Mouse (Mus musculus) thymus, adult 2 months (tissue): Measurements from ENCODE around the gene Hoxd10. TPM values are rescaled to one million over a fixed set of nuclear protein-coding genes. Genes with fewer than 3 reads are reported as not detected.

Experiments used
- DNase-seq: peaks from one replicate; pipeline ENCODE4 v3.0.0; 2021
- H3K27ac ChIP-seq: fragments of 200-500 bp; 2 replicates; pipeline ENCODE4 v1.5.1; 2012; ENCODE audit warnings: low read length, control low read depth; ENCODE audit not compliant: control insufficient read depth, insufficient read depth
- H3K27me3 ChIP-seq: fragments of 200-500 bp; 2 replicates; pipeline ENCODE4 v1.6.1; 2012; ENCODE audit warnings: mild to moderate bottlenecking, low read length, moderate library complexity, mixed read lengths; ENCODE audit not compliant: control insufficient read depth, insufficient read depth
- H3K36me3 ChIP-seq: fragments of 200-500 bp; 2 replicates; pipeline ENCODE4 v1.6.1; 2012; ENCODE audit warnings: mild to moderate bottlenecking, low read length, moderate library complexity; ENCODE audit not compliant: control insufficient read depth, insufficient read depth
- H3K4me1 ChIP-seq: fragments of 200-500 bp; replicated peaks from 2 replicates; pipeline ENCODE4 v1.6.1; 2012; ENCODE audit warnings: low read length; ENCODE audit not compliant: control insufficient read depth, insufficient read depth
- H3K4me3 ChIP-seq: fragments of 200-500 bp; 2 replicates; pipeline ENCODE4 v1.5.1; 2012; ENCODE audit warnings: mild to moderate bottlenecking, low read length, control low read depth, moderate library complexity; ENCODE audit not compliant: control insufficient read depth, insufficient read depth
- CTCF ChIP-seq: fragments of 200-500 bp; IDR thresholded peaks from 2 replicates; pipeline ENCODE4 v1.5.1; 2012; ENCODE audit warnings: mild to moderate bottlenecking, control low read depth, low read length, moderate library complexity, borderline replicate concordance; ENCODE audit not compliant: control insufficient read depth, poor library complexity, insufficient read depth; ENCODE audit errors: extremely low read depth
- POLR2A ChIP-seq: fragments of 200-500 bp; IDR thresholded peaks from 2 replicates; pipeline ENCODE4 v1.6.1; 2012; ENCODE audit warnings: mild to moderate bottlenecking, low read length, control low read depth, moderate library complexity; ENCODE audit not compliant: control insufficient read depth, poor library complexity, insufficient read depth; ENCODE audit errors: extremely low read depth
- WGBS: fragments of 180-500 bp; shearing (Covaris S2); methylation state at CpG from one replicate; pipeline ENCODE4 v1.1.7; 2018; 5-methylcytosine and 5-hydroxymethylcytosine counted together
- polyA plus RNA-seq: library from polyadenylated mRNA; depleted of rRNA; stranded (reverse); fragments of >200 nt; gene quantifications from 2 replicates; pipeline ENCODE4 v1.2.3, GENCODE M21; 2012

The Hoxd10 gene
- polyA plus RNA-seq, 1 experiment = not detected

DNA sequence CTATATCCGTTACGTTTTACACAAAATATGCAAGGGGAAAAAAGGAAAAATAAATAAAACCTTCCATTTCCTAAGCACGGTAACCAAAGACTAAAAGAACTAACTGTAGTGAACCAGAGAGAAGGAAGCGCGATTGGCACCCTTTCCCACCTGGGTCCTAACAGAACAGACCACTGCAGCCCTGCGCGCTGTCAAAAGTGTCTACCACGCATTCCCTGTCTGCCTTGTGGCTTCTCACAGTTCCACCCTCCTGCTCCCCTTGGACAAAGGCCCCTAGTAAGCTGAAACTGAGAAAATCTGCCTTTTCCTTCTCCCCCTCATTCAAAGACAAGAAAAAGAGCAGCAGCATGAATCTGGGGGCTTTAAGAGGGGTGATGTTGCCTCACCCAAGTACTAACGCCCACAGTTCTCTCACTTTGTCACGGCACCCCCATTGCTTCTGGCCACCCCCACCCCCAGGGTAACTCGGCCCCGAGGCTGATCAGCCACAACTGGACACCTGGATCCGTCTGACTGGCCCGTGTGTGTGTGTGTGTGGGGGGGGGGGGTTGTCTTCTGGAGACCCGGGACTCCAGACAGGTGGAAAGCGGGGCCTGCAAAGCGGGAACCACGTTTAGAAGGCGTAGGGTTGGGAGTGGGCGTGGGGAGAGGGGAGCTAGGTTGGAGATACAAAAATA is 36.8 kb upstream of the Hoxd10 start:
- H3K27me3 ChIP-seq = peaks cover 38% of the 10 kb centered on the region
- WGBS = 21% methylated on average over 20 of the region's 20 CpGs

DNA sequence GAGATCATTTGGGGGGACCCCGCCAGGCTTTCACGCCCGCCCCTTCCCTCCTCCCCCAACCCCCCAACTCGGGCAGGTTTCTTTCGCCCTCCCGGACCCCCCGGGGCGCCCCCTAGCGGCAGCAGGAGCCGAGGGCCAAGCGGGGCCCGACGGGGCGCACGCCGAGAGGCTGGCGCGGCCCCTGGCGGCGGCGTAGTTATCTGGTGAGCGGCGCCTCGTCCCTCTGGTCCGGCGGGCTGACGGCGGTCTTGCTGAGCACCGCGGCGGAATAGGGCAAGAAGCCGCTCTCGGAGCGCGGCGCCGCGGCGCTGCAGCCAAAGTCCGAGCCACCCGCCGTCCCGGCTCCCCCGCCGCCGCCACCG is 36.3 kb upstream of the Hoxd10 start:
- H3K4me3 ChIP-seq = no peak overlapping the region
- WGBS = 7% methylated on average over 41 of the region's 47 CpGs
- TF ChIP-seq POLR2A = no peak
- no peak for TF ChIP-seq CTCF
- no peaks in the 10 kb centered on the region for H3K36me3 ChIP-seq
- no peak overlapping the region for H3K27ac ChIP-seq
- peaks cover 38% of the 10 kb centered on the region for H3K27me3 ChIP-seq
- no peaks in the 10 kb centered on the region for H3K4me1 ChIP-seq
- DNase-seq = no peak

More for the DNA sequence above, 36.8 kb upstream of the Hoxd10 start:
- H3K4me1 ChIP-seq = no peaks in the 10 kb centered on the region
- H3K27ac ChIP-seq = no peak overlapping the region
- H3K36me3 ChIP-seq = no peaks in the 10 kb centered on the region
- DNase-seq = no peak
- no peak overlapping the region for H3K4me3 ChIP-seq
- TF ChIP-seq POLR2A (no peak), CTCF (no peak)

DNA sequence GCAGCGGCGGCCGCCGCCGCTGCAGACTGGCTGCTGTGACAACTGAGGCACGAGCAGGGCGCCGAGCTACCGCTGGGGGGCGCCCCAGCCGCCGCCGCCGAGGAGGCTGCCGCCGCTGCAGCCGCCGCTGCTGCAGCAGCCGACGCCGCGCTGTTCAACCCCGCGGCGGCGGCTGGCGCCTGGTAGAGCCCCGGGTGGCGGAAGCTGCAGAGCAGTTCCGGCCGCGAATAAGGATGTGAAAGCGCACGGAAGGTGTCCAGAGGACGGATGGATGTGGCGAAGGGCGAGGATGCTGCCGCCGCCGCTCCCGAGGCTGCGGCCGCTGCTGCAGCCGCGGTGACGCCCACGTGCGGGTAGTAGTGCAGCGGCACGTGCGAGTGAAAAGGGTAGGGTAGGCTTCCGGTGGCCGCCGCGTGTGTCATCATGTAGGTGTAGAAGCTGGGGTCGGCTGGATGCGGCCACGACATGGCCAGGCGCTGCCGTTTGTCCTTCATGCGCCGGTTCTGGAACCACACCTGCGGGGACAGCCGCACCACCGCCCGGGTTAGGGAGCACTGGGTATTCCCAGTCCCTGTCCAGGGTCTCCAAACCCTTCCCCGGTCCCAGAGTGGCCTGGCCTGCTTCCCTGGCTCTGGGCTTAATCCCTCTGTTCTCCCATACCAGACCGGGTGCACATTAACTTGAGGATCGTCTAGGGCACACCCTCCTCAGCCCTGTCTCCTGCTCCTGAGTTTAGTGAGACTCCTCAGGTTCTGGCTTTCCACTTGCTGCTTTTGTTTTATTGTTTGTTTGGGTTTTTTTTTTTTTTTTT is 35.7 kb upstream of the Hoxd10 start:
- 4% methylated on average over 68 of the region's 69 CpGs for WGBS
- H3K27ac ChIP-seq = no peak overlapping the region
- H3K4me1 ChIP-seq = no peaks in the 10 kb centered on the region
- H3K36me3 ChIP-seq = no peaks in the 10 kb centered on the region
- no peak for DNase-seq
- H3K4me3 ChIP-seq = no peak overlapping the region
- peaks cover 34% of the 10 kb centered on the region for H3K27me3 ChIP-seq
- no peak for TF ChIP-seq CTCF
- TF ChIP-seq POLR2A = no peak

DNA sequence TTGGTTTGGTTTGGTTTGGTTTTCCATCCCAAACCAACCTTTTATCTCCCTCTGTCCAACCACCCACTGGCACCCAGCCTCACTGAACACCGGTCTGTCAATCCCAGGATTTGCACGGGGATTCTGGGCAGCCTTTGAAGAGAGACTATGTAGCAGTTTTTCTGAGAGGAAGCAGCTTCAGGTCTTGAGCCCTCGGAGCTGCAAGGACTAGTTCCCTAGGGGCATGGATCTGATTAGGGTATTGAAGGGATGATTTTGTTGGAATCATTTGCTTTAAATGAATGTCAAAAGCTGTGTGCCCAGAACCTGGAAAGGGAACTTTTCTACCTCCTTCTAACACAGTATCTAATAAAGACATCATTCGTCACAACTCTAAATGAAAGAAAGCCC is 35.1 kb upstream of the Hoxd10 start:
- Histone ChIP-seq H3K4me3 (no peak overlapping the region), H3K27ac (no peak overlapping the region), H3K4me1 (no peaks in the 10 kb centered on the region), H3K36me3 (no peaks in the 10 kb centered on the region), H3K27me3 (peaks cover 36% of the 10 kb centered on the region)
- TF ChIP-seq CTCF (no peak), POLR2A (no peak)
- DNase-seq = no peak
- WGBS = 12% methylated on average over 4 of the region's 4 CpGs

DNA sequence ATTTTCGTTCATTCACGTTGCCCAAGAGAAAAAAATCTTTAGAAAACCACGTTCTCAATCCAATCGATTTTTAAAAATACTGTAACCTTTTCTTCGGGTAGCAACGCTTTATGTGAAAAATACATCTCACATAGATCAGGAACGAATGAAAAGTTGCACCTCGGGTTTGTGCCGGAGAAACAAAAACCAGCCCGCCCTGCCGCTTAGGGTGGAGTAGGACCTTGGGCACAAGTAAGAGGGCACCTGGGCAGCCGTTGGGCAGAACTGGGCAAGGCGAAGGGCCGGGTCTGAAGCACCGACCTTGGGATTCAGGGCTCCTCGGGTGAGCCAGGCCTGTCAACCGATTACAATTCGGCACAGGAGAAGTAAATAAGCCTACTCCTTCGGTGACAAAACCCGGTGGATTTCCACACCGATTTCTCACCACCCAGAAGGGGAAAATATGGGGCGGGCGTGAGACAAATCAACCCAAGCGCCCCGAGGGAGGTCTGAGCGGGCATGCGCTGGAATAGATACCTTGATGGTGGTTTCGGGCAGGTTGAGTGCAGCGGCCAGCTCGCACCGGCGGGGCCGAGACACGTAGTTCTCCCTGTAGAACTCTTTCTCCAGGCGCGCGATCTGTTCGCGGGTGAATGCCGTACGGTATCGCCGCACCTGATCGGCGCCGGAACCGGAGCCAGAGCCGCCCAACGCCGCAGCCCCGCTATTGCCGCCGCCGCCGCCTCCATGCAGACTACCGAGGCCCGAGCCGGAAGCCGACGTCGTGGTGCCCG is 34.3 kb upstream of the Hoxd10 start:
- TF ChIP-seq POLR2A (no peak), CTCF (no peak)
- Histone ChIP-seq H3K4me1 (no peaks in the 10 kb centered on the region), H3K4me3 (no peak overlapping the region), H3K27me3 (peaks cover 40% of the 10 kb centered on the region), H3K36me3 (no peaks in the 10 kb centered on the region), H3K27ac (no peak overlapping the region)
- no peak for DNase-seq
- WGBS = 5% methylated on average over 62 of the region's 62 CpGs

DNA sequence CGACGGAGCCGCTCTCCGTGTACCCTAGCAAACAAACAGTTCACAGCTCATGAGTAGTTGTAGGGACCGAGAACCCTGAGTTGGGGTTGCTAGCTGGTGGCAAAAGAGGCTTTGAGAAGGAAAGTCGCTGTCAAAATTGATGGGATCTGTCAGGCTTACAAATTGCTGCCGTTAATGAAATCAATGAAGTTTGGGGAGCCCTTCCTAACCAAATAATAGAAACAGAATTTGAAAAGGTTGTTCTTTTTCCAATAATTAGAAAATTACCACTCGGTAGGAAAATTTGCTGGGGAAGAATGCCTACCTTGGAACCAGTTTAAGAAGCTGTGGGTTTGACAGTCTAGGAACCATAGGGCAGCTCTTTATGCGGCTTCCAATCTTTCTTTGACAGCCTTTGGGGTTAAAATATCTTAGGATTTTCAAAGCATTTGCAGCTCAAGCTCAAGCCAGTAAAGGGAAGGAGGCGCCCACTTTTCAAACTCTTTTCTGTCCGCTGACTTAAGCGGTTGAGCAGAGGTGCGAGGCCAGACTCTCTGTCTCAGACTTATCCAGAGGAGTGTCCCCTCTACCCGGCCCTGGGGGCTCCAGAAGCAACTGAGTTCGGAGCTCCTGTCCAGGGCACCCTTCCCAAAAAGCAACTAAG is 33.6 kb upstream of the Hoxd10 start:
- Histone ChIP-seq H3K4me1 (no peaks in the 10 kb centered on the region), H3K27me3 (peaks cover 41% of the 10 kb centered on the region), H3K36me3 (no peaks in the 10 kb centered on the region), H3K27ac (no peak overlapping the region), H3K4me3 (no peak overlapping the region)
- WGBS = 7% methylated on average over 15 of the region's 15 CpGs
- no peak for TF ChIP-seq POLR2A
- no peak for TF ChIP-seq CTCF
- DNase-seq = no peak
